Mouse (Mus musculus) neural tube, embryonic 15.5 days (tissue): ENCODE measurements at regions not wholly inside any gene's neighbourhood (a gene's known extent, or its start where the extent isn't known, plus 50 kb on each side); places are given as distances from the start of the nearest gene placed in this dataset.

Experiments used
- ATAC-seq: fragments of 200-750 bp; cut with Nextera tagmentation; 2 replicates; pipeline ENCODE4 v1.8.0; 2017; ENCODE audit warnings: mild to moderate bottlenecking, moderate TSS enrichment, moderate library complexity; ENCODE audit not compliant: low FRiP score
- H3K27ac ChIP-seq: fragments of 300-500 bp; sonication (generic); replicated peaks from 2 replicates; pipeline ENCODE4 v1.5.1; 2015; ENCODE audit warnings: mild to moderate bottlenecking, inconsistent platforms
- H3K27me3 ChIP-seq: fragments of 300-500 bp; sonication (generic); replicated peaks from 2 replicates; pipeline ENCODE4 v1.6.1; 2015; ENCODE audit warnings: inconsistent platforms
- H3K36me3 ChIP-seq: fragments of 300-500 bp; sonication (generic); 2 replicates; pipeline ENCODE4 v1.6.1; 2015; ENCODE audit warnings: inconsistent platforms
- H3K4me1 ChIP-seq: fragments of 300-500 bp; sonication (generic); 2 replicates; pipeline ENCODE4 v1.6.1; 2015; ENCODE audit warnings: inconsistent platforms
- H3K4me2 ChIP-seq: fragments of 300-500 bp; sonication (generic); 2 replicates; pipeline ENCODE4 v1.6.1; 2015; ENCODE audit warnings: inconsistent platforms, mild to moderate bottlenecking, moderate library complexity
- H3K4me3 ChIP-seq: fragments of 300-500 bp; sonication (generic); replicated peaks from 2 replicates; pipeline ENCODE4 v1.5.1; 2015; ENCODE audit warnings: mild to moderate bottlenecking, inconsistent platforms
- H3K9ac ChIP-seq: fragments of 300-500 bp; sonication (generic); replicated peaks from 2 replicates; pipeline ENCODE4 v1.6.1; 2015; ENCODE audit warnings: mild to moderate bottlenecking, inconsistent platforms
- H3K9me3 ChIP-seq: fragments of 300-500 bp; sonication (generic); replicated peaks from 2 replicates; pipeline ENCODE4 v1.6.1; 2016; ENCODE audit warnings: inconsistent platforms
- WGBS: fragments of 180-500 bp; shearing (Covaris S2); methylation state at CpG from one replicate; pipeline ENCODE4 v1.1.7; 2015; ENCODE audit warnings: mixed read lengths; 5-methylcytosine and 5-hydroxymethylcytosine counted together

- Histone ChIP-seq H3K27ac (no peak overlapping the region), H3K27me3 (no peaks in the 10 kb centered on the region), H3K36me3 (no peaks in the 10 kb centered on the region), H3K4me1 (peaks cover 3% of the 10 kb centered on the region; the same call in 1 of the 2 replicates), H3K4me2 (no peak overlapping the region), H3K9ac (no peak overlapping the region), H3K4me3 (no peak overlapping the region), H3K9me3 (no peaks in the 10 kb centered on the region)
- no peak for ATAC-seq
- WGBS: 83% methylated on average over 5 of the region's 5 CpGs
Measured at GRCm38 (mm10) chr2:148579027-148579426, 93.4 kb upstream of the Nxt1 start.

GRCm38 (mm10) chr2:148578176-148578575, 94.2 kb upstream of the Nxt1 start:
- Histone ChIP-seq H3K4me2 (no peak overlapping the region), H3K4me1 (peaks cover 3% of the 10 kb centered on the region; the same call in 1 of the 2 replicates), H3K27me3 (no peaks in the 10 kb centered on the region), H3K9me3 (no peaks in the 10 kb centered on the region), H3K36me3 (no peaks in the 10 kb centered on the region), H3K4me3 (no peak overlapping the region), H3K27ac (no peak overlapping the region), H3K9ac (no peak overlapping the region)
- 78% methylated on average over 2 of the region's 2 CpGs for WGBS
- no peak for ATAC-seq

GRCm38 (mm10) chr2:148575433-148575832, 97.0 kb upstream of the Nxt1 start:
- Histone ChIP-seq H3K36me3 (no peaks in the 10 kb centered on the region), H3K4me2 (no peak overlapping the region), H3K27ac (no peak overlapping the region), H3K9me3 (no peaks in the 10 kb centered on the region), H3K27me3 (no peaks in the 10 kb centered on the region), H3K9ac (no peak overlapping the region), H3K4me1 (peaks cover 2% of the 10 kb centered on the region; the same call in 1 of the 2 replicates), H3K4me3 (no peak overlapping the region)
- ATAC-seq: no peak
- WGBS: 71% methylated on average over 3 of the region's 3 CpGs

GRCm38 (mm10) chr2:148572165-148572564, 100.2 kb upstream of the Nxt1 start:
- H3K27me3 ChIP-seq: no peaks in the 10 kb centered on the region
- WGBS: 30% methylated on average over 1 of the region's 1 CpGs
- no peaks in the 10 kb centered on the region for H3K36me3 ChIP-seq
- no peak for ATAC-seq
- no peaks in the 10 kb centered on the region for H3K4me1 ChIP-seq
- H3K4me3 ChIP-seq: no peak overlapping the region
- H3K9me3 ChIP-seq: no peaks in the 10 kb centered on the region
- no peak overlapping the region for H3K27ac ChIP-seq
- no peak overlapping the region for H3K4me2 ChIP-seq
- H3K9ac ChIP-seq: no peak overlapping the region

DNA sequence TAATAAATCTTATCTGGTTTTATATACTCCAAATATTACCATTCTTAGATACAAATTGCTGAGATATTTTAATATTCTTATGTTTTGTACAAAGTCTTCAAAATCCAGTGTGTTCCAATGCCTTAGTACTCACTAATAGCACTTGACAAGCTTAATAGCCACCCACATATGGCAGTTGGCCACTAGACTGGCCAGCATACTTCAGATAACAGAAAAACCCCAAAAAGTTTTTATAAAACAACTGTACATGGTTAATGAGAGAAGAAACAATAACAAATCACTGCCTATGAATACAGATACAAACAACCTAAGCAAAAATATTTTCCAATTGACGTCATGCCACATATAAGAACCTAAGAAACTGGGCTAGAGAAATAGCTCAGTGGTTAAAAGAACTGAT, 100.8 kb upstream of the Nxt1 start:
- no peak overlapping the region for H3K4me3 ChIP-seq
- H3K36me3 ChIP-seq: no peaks in the 10 kb centered on the region
- H3K4me1 ChIP-seq: no peaks in the 10 kb centered on the region
- H3K27me3 ChIP-seq: no peaks in the 10 kb centered on the region
- no peaks in the 10 kb centered on the region for H3K9me3 ChIP-seq
- 92% methylated on average over 1 of the region's 1 CpGs for WGBS
- no peak overlapping the region for H3K9ac ChIP-seq
- no peak overlapping the region for H3K4me2 ChIP-seq
- ATAC-seq: no peak
- no peak overlapping the region for H3K27ac ChIP-seq

GRCm38 (mm10) chr2:148571018-148571417, 101.4 kb upstream of the Nxt1 start:
- Histone ChIP-seq H3K4me3 (no peak overlapping the region), H3K4me2 (no peak overlapping the region), H3K9me3 (no peaks in the 10 kb centered on the region), H3K27me3 (no peaks in the 10 kb centered on the region), H3K36me3 (no peaks in the 10 kb centered on the region), H3K27ac (no peak overlapping the region), H3K9ac (no peak overlapping the region), H3K4me1 (no peaks in the 10 kb centered on the region)
- WGBS: 87% methylated on average over 5 of the region's 5 CpGs
- no peak for ATAC-seq

- no peaks in the 10 kb centered on the region for H3K36me3 ChIP-seq
- no peak for ATAC-seq
- no peaks in the 10 kb centered on the region for H3K27me3 ChIP-seq
- WGBS: 80% methylated on average over 2 of the region's 2 CpGs
- no peaks in the 10 kb centered on the region for H3K9me3 ChIP-seq
- no peak overlapping the region for H3K27ac ChIP-seq
- H3K4me1 ChIP-seq: no peaks in the 10 kb centered on the region
- H3K9ac ChIP-seq: no peak overlapping the region
- no peak overlapping the region for H3K4me2 ChIP-seq
- H3K4me3 ChIP-seq: no peak overlapping the region
Measured at GRCm38 (mm10) chr2:148567930-148568481, 104.4 kb upstream of the Nxt1 start.

DNA sequence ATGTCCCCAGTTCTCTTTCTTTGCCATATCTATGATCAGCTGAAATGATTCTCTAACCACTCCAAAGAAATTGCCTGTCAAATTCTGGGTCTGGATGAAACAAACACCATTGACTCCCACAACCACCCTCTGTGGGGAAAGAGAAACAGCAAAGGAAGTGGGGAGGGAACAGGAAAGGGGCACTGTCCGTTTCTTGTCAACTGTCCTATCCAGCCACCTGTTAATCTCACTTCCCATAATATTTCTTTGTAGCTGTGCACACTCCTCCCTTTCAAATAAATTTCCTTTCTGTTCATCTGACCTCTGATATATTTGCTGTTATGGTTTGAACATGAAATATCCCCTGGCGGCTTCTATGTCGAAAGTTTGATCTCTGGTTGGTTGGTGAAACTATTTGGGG, 109.0 kb upstream of the Nxt1 start:
- ATAC-seq: no peak
- WGBS: 81% methylated on average over 3 of the region's 3 CpGs
- no peaks in the 10 kb centered on the region for H3K9me3 ChIP-seq

DNA sequence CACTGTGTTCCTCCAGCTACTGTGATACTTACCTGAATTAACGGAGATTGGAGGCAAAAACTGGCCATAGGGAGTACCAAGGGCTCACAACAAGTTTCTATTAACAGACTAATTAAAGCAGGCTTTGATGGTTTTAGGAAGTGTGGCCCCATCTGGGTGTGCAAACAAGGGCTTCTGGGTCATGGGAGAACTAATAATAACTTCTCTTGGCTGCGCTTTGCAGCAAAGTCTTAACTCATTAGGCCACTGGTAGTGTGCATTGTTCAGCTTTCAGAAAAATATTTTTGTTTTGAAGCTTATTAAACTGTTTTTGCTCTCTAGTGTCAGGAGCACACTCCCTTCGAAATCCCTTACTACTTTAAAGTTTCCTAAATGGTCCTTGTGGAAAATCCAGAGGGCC, 110.4 kb upstream of the Nxt1 start:
- Histone ChIP-seq H3K4me1 (no peaks in the 10 kb centered on the region), H3K9me3 (no peaks in the 10 kb centered on the region), H3K27me3 (no peaks in the 10 kb centered on the region), H3K9ac (no peak overlapping the region), H3K27ac (no peak overlapping the region), H3K36me3 (no peaks in the 10 kb centered on the region), H3K4me3 (no peak overlapping the region), H3K4me2 (no peak overlapping the region)
- no peak for ATAC-seq
- 78% methylated on average over 3 of the region's 3 CpGs for WGBS

More for the DNA sequence above, 109.0 kb upstream of the Nxt1 start:
- no peak overlapping the region for H3K4me3 ChIP-seq
- no peaks in the 10 kb centered on the region for H3K27me3 ChIP-seq
- H3K4me2 ChIP-seq: no peak overlapping the region
- H3K36me3 ChIP-seq: no peaks in the 10 kb centered on the region
- H3K4me1 ChIP-seq: no peaks in the 10 kb centered on the region
- H3K9ac ChIP-seq: no peak overlapping the region
- no peak overlapping the region for H3K27ac ChIP-seq

- no peak overlapping the region for H3K9ac ChIP-seq
- no peak overlapping the region for H3K27ac ChIP-seq
- no peak for ATAC-seq
- no peaks in the 10 kb centered on the region for H3K4me1 ChIP-seq
- no peaks in the 10 kb centered on the region for H3K36me3 ChIP-seq
- no peaks in the 10 kb centered on the region for H3K9me3 ChIP-seq
- no peak overlapping the region for H3K4me2 ChIP-seq
- 88% methylated on average over 4 of the region's 4 CpGs for WGBS
- H3K27me3 ChIP-seq: no peaks in the 10 kb centered on the region
- H3K4me3 ChIP-seq: no peak overlapping the region
Measured at GRCm38 (mm10) chr2:148560013-148560773, 112.2 kb upstream of the Nxt1 start.

DNA sequence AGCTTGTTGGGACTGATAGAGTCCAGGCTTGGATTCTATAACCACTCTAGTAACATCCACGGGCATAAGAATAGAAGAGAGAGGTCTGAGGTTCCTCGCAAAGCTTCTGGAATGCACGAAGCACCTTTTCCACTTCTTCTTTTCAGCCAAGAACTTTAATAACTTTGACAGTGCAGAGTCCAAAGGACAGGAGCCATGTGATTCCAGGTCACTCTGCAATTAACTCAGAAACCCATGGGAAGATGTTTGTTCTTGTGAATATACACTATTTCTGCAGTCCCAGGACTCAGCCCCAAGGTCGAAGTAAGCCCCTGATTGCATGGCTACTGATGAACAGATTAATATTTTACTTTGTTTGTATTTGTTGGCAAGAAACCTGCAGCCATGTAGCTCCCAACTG, 113.0 kb upstream of the Nxt1 start:
- H3K4me1 ChIP-seq: no peaks in the 10 kb centered on the region
- H3K9me3 ChIP-seq: no peaks in the 10 kb centered on the region
- no peak overlapping the region for H3K27ac ChIP-seq
- H3K27me3 ChIP-seq: no peaks in the 10 kb centered on the region
- no peaks in the 10 kb centered on the region for H3K36me3 ChIP-seq
- H3K9ac ChIP-seq: no peak overlapping the region
- no peak for ATAC-seq
- no peak overlapping the region for H3K4me3 ChIP-seq
- H3K4me2 ChIP-seq: no peak overlapping the region
- WGBS: 86% methylated on average over 4 of the region's 4 CpGs

- no peaks in the 10 kb centered on the region for H3K36me3 ChIP-seq
- H3K4me2 ChIP-seq: no peak overlapping the region
- H3K4me3 ChIP-seq: no peak overlapping the region
- H3K4me1 ChIP-seq: no peaks in the 10 kb centered on the region
- no peaks in the 10 kb centered on the region for H3K27me3 ChIP-seq
- no peak overlapping the region for H3K27ac ChIP-seq
- ATAC-seq: no peak
- no peak overlapping the region for H3K9ac ChIP-seq
- H3K9me3 ChIP-seq: no peaks in the 10 kb centered on the region
Measured at GRCm38 (mm10) chr2:148558365-148558764, 114.0 kb upstream of the Nxt1 start.
